Mouse (Mus musculus) heart, embryonic 15.5 days (tissue): ENCODE results near the gene Zfp704. TPM values are rescaled to one million over a fixed set of nuclear protein-coding genes. Genes with fewer than 3 reads are reported as not detected.

Source experiments
- ATAC-seq: fragments of 200-750 bp; cut with Nextera tagmentation; replicated peaks from 2 replicates; pipeline ENCODE4 v1.8.0; 2017; ENCODE audit warnings: low read depth, moderate TSS enrichment; ENCODE audit not compliant: insufficient number of reproducible peaks, insufficient read depth, low FRiP score
- H3K27ac ChIP-seq: fragments of 300-500 bp; sonication (generic); 2 replicates; pipeline ENCODE4 v1.5.1; 2015; ENCODE audit warnings: mild to moderate bottlenecking, inconsistent platforms
- H3K27me3 ChIP-seq: fragments of 300-500 bp; sonication (generic); 2 replicates; pipeline ENCODE4 v1.6.1; 2015; ENCODE audit warnings: inconsistent platforms
- H3K36me3 ChIP-seq: fragments of 300-500 bp; sonication (generic); 2 replicates; pipeline ENCODE4 v1.6.1; 2015; ENCODE audit warnings: mild to moderate bottlenecking, inconsistent platforms
- H3K4me1 ChIP-seq: fragments of 300-500 bp; sonication (generic); replicated peaks from 2 replicates; pipeline ENCODE4 v1.6.1; 2015; ENCODE audit warnings: inconsistent platforms
- H3K4me2 ChIP-seq: fragments of 300-500 bp; sonication (generic); 2 replicates; pipeline ENCODE4 v1.6.1; 2015; ENCODE audit warnings: inconsistent platforms, mild to moderate bottlenecking, moderate library complexity
- H3K4me3 ChIP-seq: fragments of 300-500 bp; sonication (generic); 2 replicates; pipeline ENCODE4 v1.5.1; 2015; ENCODE audit warnings: mild to moderate bottlenecking, inconsistent platforms
- H3K9ac ChIP-seq: fragments of 300-500 bp; sonication (generic); 2 replicates; pipeline ENCODE4 v1.6.1; 2015; ENCODE audit warnings: mild to moderate bottlenecking, inconsistent platforms
- H3K9me3 ChIP-seq: fragments of 300-500 bp; sonication (generic); replicated peaks from 2 replicates; pipeline ENCODE4 v1.6.1; 2016; ENCODE audit warnings: inconsistent platforms
- WGBS: fragments of 180-500 bp; shearing (Covaris S2); methylation state at CpG from one replicate; pipeline ENCODE4 v1.1.7; 2015; ENCODE audit warnings: mixed read lengths; 5-methylcytosine and 5-hydroxymethylcytosine counted together
- polyA plus RNA-seq: library from polyadenylated mRNA; unstranded; fragments of >200 nt; fragmentation: Nextera tagmentation; extraction: Ambion mirVana; gene quantifications from 2 replicates; pipeline ENCODE4 v1.2.1, GENCODE M21; 2015

Zfp704 gene
- polyA plus RNA-seq, 1 experiment from 2014 or later, result 5.6 TPM

DNA sequence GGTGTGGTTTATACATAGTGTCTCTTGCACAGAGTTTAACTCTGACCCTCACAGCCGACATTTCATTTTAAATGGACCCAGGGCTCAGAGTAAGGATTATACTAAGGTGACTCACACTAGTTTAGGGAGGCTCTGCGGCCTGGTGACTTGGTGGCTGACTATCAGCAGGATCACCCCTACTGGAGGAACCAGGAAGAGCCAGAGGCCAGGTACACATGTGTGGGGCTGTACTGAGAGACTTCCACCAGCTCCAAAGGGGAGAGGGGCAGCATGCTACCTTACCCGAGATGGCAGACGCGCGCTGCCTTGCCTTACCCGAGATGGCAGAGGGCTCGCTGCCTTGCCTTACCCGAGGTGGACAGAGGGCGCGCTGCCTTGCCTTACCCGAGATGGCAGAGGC is 159.4 kb downstream of the Zfp704 start:
- no peak for ATAC-seq
- 86% methylated on average over 12 of the region's 12 CpGs for WGBS
- no peaks in the 10 kb centered on the region for H3K27me3 ChIP-seq
- H3K4me1 ChIP-seq, result peaks cover 11% of the 10 kb centered on the region
- H3K36me3 ChIP-seq, result peaks cover 7% of the 10 kb centered on the region; the same call in 1 of the 2 replicates
- H3K9me3 ChIP-seq, result no peaks in the 10 kb centered on the region
- H3K9ac ChIP-seq, result no peak overlapping the region
- no peak overlapping the region for H3K27ac ChIP-seq
- no peak overlapping the region for H3K4me3 ChIP-seq
- no peak overlapping the region for H3K4me2 ChIP-seq

DNA sequence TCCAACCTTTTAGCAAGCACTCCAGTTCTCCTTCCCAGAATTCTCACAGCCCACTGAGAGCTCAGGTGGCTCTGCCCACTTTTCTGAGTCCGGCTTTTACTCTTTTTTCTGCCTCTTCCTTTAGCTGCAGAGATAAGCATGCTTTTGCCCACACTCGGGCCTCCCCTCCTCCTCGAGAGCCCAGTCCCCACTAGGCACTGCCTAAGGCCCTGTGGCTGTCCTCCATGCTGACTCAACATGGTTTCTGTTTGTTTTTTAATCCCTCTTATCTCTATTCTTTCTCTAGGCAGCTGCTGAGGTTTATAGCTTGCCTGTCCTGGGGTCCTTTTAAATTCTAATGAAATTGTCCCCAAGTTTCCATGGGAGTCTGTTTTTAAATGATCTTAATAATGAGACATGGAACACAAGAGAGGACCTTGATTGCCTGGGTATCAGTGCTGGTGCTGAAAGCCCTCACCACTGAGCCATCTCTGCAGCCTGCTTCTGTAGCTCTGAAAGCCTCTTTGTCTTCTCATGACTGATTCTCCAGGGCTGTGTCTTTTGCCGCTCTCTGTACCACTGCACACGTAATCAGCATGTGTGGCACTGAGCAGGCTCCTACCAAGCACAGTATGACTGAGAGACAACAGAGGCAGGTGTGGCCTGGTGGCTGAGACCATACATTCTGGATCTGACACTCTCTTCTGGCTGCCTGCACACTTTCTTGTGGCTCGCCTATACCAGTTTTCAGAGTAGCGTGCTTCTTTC is 160.5 kb downstream of the Zfp704 start:
- Histone ChIP-seq H3K4me3 (no peak overlapping the region), H3K27me3 (no peaks in the 10 kb centered on the region), H3K9me3 (no peaks in the 10 kb centered on the region), H3K4me1 (peaks cover 7% of the 10 kb centered on the region), H3K9ac (no peak overlapping the region), H3K27ac (peak overlapping the region; percentile 21; the same call in 1 of the 2 replicates), H3K4me2 (no peak overlapping the region), H3K36me3 (peaks cover 7% of the 10 kb centered on the region; the same call in 1 of the 2 replicates)
- WGBS, result 59% methylated on average over 7 of the region's 7 CpGs
- ATAC-seq, result no peak

DNA sequence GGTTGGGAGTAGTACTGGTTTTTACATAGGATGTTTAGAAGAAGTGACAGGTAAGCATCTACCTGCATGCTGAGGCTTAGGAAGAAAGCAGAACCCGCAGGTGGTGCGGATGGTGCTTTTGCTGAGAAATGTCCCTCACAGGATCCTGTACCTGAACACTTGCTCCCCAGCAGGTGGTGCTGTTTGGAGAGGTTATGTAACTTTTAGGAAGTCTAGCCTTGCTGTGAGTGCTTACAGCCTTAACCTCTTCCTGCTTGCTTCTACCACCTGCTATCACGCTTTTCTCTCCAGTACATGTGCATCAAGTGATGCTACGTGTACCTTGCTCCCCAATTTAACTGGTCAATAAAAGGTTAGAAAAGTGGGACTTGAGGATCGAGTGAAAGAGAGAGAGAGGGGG is 161.3 kb downstream of the Zfp704 start:
- Histone ChIP-seq H3K9ac (no peak overlapping the region), H3K27me3 (no peaks in the 10 kb centered on the region), H3K36me3 (peaks cover 7% of the 10 kb centered on the region; the same call in 1 of the 2 replicates), H3K4me1 (peaks cover 11% of the 10 kb centered on the region), H3K27ac (no peak overlapping the region), H3K9me3 (no peaks in the 10 kb centered on the region), H3K4me2 (no peak overlapping the region), H3K4me3 (no peak overlapping the region)
- WGBS, result 87% methylated on average over 5 of the region's 5 CpGs
- ATAC-seq, result no peak

DNA sequence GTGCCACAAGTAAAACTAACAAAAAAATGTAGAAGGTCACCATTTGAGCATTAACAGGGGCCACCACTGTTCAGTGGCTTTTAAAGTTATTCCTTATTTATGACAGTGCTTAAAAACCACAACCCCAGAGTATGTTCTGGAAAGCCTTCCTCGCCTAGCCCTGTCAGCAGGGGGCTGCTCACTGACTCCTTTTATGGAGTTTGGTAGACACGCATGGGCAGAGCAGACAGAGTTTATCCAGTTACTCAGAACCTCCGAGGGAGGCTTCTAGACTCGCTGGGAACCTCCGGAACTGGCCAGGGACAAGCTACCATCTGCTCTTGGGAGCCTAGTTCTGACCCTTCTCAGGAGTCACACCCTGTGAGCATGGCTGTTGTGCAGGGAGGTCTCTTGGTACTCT is 165.3 kb downstream of the Zfp704 start:
- Histone ChIP-seq H3K9ac (no peak overlapping the region), H3K36me3 (peaks cover 7% of the 10 kb centered on the region; the same call in 1 of the 2 replicates), H3K4me1 (peaks cover 42% of the 10 kb centered on the region), H3K9me3 (no peaks in the 10 kb centered on the region), H3K4me2 (no peak overlapping the region), H3K27ac (no peak overlapping the region), H3K4me3 (no peak overlapping the region), H3K27me3 (no peaks in the 10 kb centered on the region)
- 66% methylated on average over 5 of the region's 5 CpGs for WGBS
- no peak for ATAC-seq

DNA sequence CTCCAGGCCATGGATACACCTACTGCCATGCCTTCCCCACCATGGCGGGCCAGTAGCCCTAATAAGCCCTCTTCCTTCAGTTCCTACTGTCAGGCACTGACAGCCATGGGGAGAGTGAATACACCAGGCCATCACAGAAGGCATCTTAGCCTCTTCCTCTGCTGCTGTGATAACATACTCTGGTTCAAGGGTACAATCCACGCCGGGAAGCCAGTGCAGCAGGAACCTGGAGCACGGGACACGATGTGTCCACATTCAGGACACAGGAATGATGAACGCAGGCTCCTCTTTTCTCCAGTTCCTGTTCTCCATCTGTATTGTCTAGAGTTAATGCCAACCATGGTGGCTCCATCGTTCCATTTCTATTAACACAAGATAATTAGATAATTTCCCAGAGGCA is 165.9 kb downstream of the Zfp704 start:
- Histone ChIP-seq H3K4me1 (peaks cover 39% of the 10 kb centered on the region), H3K9me3 (no peaks in the 10 kb centered on the region), H3K36me3 (peaks cover 9% of the 10 kb centered on the region; the same call in 1 of the 2 replicates), H3K27ac (peak overlapping the region; percentile 61), H3K27me3 (no peaks in the 10 kb centered on the region), H3K9ac (no peak overlapping the region), H3K4me2 (no peak overlapping the region), H3K4me3 (no peak overlapping the region)
- ATAC-seq, result no peak
- WGBS, result 91% methylated on average over 7 of the region's 7 CpGs

DNA sequence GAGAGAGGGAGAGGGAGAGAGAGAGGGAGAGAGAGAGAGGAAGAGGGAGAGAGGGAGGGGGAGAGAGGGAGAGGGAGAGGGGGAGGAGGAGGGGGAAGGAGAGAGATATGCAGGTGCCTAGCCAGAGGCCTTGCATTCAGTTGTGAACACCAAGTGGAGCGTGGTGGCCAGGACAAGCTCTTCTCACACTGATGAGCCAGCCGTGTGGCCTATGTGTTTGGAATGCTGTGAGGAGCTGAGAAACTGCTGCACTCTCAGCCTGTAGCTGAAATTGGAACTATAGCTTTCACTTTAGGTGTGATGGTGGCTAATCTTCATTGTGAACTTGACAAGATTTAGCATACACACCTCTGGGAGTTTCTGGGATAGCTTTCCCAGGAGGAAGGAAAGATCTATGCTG is 166.4 kb downstream of the Zfp704 start:
- H3K4me3 ChIP-seq, result no peak overlapping the region
- H3K27me3 ChIP-seq, result no peaks in the 10 kb centered on the region
- H3K36me3 ChIP-seq, result peaks cover 11% of the 10 kb centered on the region; the same call in 1 of the 2 replicates
- 42% methylated on average over 2 of the region's 2 CpGs for WGBS
- H3K9me3 ChIP-seq, result no peaks in the 10 kb centered on the region
- H3K4me2 ChIP-seq, result no peak overlapping the region
- no peak overlapping the region for H3K9ac ChIP-seq
- H3K27ac ChIP-seq, result peak overlapping the region; percentile 97
- peaks cover 39% of the 10 kb centered on the region for H3K4me1 ChIP-seq
- no peak for ATAC-seq

DNA sequence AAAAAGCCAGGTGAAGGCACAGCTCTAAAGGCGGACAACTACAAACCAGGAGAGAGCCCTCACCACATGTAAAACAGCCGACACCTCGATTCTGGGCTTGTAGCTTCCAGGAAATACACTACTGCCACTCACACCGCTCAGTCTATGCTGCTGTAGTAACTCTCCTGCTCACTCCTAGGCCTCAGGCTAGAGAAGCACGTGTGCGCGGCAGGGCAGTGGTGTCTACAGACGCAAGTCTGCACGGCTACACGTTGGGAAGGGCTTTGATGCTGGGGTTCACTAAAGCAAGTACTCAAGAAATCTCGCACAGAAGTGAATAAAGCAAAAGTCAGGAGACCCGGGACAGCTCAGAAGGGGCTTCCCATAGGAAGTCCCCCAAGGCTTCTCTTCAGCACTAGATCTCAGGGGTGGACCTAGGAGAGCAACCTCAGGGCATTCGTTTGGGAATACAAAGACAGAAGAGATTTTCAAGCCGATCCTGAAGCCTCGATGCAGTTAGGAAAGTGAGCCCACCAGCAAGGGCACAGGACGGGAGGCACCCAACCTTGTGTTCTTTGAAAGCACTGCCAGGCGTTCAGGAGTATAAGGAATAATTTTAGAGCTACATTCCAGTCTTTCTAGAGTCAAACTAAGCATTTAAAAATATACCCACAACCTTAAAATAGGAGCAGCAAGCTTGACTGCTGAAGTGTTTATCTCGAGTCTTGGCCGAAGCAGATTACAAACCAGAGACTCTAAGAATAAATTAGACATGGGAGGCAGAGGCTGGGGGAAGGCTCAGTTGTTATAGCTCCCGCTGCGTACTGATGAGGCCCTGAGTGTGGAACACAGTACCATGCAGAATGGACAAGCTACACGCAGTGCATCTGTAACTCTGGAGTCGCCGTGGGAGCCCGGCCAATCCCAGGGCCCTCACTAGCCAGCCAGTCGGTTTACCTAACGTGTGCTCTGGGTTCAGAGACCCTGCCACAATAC is 168.0 kb downstream of the Zfp704 start:
- H3K27me3 ChIP-seq, result no peaks in the 10 kb centered on the region
- H3K4me2 ChIP-seq, result no peak overlapping the region; the same call in 1 of the 2 replicates
- H3K4me3 ChIP-seq, result no peak overlapping the region
- peaks cover 40% of the 10 kb centered on the region for H3K4me1 ChIP-seq
- H3K9ac ChIP-seq, result peak overlapping the region; percentile 24; the same call in 1 of the 2 replicates
- no peaks in the 10 kb centered on the region for H3K9me3 ChIP-seq
- peak; percentile 71 for ATAC-seq
- whole genome bisulfite sequencing, result 48% methylated on average over 27 of the region's 27 CpGs
- H3K27ac ChIP-seq, result peak overlapping the region; percentile 97
- H3K36me3 ChIP-seq, result peaks cover 12% of the 10 kb centered on the region; the same call in 1 of the 2 replicates

DNA sequence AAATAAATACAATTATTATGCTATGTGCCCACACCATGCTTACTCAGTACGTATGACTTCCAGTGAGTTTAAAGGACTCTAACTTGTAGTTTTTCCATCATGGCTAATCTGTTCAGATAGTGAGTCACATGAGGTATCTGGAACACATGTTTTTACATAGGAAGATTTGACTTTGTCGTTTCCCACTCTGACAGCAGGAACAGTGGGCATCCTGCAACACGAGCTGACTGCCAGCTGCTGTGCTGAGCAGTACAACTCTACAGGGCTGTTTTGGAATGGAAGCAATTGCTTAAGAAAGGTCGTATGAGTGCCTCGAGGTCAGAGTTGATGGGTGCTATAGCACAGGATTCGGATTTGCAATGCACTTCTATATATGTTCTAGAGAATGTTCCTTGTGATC is 169.4 kb downstream of the Zfp704 start:
- Histone ChIP-seq H3K27ac (peak overlapping the region; percentile 97), H3K9me3 (no peaks in the 10 kb centered on the region), H3K4me2 (no peak overlapping the region), H3K9ac (no peak overlapping the region), H3K4me3 (no peak overlapping the region), H3K27me3 (no peaks in the 10 kb centered on the region), H3K4me1 (peaks cover 54% of the 10 kb centered on the region), H3K36me3 (peaks cover 11% of the 10 kb centered on the region; the same call in 1 of the 2 replicates)
- no peak for ATAC-seq
- WGBS, result 54% methylated on average over 6 of the region's 6 CpGs

DNA sequence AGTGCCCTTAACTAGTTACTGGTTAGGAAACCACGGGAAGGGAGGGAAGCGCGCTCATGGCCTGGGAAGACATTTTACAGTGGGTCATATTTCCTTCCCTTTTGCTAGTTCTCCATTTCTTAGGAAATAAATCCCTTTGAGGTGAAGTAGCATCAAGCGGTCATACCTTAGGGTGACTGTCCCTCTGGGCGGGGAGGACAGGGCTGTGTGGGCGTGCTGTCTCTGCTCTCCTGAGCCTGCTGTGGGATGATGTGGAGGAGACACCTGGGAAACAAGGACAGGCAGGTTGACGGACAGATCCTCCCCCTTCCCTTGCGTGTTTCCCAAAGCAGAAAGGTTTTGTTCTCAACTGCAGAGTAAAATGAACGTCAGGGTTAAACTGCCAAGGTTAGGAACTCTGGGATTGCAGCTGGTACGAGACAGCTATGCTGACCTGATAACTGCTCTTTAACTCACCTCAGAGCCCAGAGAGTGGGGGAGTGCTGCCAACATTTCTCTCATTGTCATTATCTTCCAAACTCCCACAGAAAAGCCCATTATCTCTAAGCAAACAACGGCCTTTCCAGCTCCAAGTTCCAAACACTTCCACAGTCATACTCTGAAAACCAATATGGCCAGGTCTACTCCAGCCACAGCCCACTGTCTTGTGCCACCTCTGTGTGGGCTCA is 170.1 kb downstream of the Zfp704 start:
- peaks cover 11% of the 10 kb centered on the region; the same call in 1 of the 2 replicates for H3K36me3 ChIP-seq
- H3K27me3 ChIP-seq, result no peaks in the 10 kb centered on the region
- H3K4me1 ChIP-seq, result peaks cover 55% of the 10 kb centered on the region
- peak overlapping the region; percentile 97 for H3K27ac ChIP-seq
- H3K4me2 ChIP-seq, result no peak overlapping the region
- no peak overlapping the region for H3K4me3 ChIP-seq
- no peaks in the 10 kb centered on the region for H3K9me3 ChIP-seq
- no peak overlapping the region for H3K9ac ChIP-seq
- ATAC-seq, result no peak
- WGBS, result 65% methylated on average over 11 of the region's 11 CpGs

DNA sequence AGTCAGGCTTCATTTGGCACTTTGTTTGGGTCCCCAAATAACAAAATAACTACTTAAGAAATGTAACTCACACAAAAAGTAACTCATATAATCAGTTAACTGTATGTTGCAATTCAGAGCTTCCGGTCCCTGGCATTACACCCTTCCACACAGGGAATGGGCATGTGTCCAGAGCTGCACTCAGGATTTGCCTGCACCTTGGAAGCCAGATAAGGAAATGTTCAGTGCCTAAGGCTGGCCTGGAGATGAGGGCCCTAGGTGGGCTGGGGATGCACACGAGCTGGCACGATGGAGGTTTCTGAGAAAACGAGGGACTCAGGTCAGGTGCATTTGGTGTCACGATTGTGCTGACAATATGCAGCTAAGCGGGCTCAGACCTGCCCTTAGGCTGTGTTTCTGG is 173.6 kb downstream of the Zfp704 start:
- Histone ChIP-seq H3K36me3 (peaks cover 11% of the 10 kb centered on the region; the same call in 1 of the 2 replicates), H3K4me1 (peaks cover 58% of the 10 kb centered on the region), H3K9ac (no peak overlapping the region), H3K4me2 (no peak overlapping the region), H3K27ac (peak overlapping the region; percentile 69), H3K27me3 (no peaks in the 10 kb centered on the region), H3K9me3 (no peaks in the 10 kb centered on the region), H3K4me3 (no peak overlapping the region)
- no peak for ATAC-seq
- WGBS, result 62% methylated on average over 6 of the region's 6 CpGs
